Mouse (Mus musculus) layer of hippocampus, postnatal 36 days (tissue): Measurements from ENCODE around the gene Washc2. TPM values are rescaled to one million over a fixed set of nuclear protein-coding genes. Genes with fewer than 3 reads are reported as not detected.

Experiments
- DNase-seq, 2 experiments: peaks; one replicate each; pipeline ENCODE4 v3.0.0; 2022
- total RNA-seq, 2 experiments: library from RNA; stranded (reverse); gene quantifications; 2 replicates each; pipeline ENCODE4 v1.2.3; 2021

Washc2 gene
- total RNA-seq, 2 experiments from 2014 or later: 97.6 to 105 TPM

DNA sequence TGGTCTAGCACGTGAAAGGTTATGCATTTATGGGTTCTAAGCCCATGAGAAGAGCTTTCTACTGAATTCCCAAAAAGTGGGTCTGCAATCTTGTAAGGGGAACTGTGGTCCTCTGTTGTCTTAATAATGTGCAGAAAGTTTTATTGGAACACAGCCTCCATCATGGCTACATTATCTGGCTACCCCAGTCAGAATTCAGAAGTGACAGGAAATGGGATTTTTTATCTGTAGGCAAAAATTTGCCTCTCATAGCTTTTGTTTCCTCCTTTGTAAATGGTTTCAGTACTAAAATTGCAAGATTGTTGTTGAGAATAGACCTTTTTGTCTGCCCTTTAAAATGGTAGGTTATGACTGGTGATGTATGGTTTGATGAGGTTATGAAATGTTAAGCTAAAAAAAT lies 55.0 kb downstream of the Washc2 start:
- DNase-seq: no peak

DNA sequence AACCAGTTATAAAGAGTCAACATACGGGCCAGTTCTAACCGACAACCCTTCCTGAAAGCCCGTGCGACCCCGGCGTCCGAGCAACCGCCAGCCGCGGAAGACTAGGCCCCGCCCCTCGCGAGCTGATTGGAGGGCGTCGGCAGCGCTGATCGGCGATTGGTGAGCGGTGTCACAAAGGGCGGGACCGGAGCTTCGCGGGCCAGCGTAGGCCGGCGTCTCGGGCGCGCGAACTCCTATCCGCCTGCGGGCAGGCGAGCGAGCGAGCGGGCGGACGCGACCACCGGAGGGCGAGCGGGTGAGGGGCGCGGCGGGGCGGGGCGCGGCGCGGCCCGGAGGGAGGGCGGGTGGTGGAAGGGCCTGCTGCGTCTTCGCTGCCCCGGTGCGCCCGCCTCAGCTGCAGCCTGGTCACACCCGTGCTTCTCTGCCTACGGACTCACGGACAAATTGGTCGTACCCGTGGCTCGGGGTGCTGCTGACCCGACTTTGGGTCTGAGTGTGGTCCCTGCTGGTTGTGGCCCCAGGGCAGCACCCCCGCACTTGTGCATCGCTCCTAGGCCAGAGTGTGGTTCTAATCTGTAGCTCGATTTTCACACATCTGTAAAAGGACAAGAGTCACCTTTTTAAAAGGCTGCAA lies 56.3 kb downstream of the Washc2 start, which contains the start of gene Zfand4:
Zfand4 (plus strand) TSS at position 205 of the 634 bp plus-strand sequence.
- peak; percentile 89 to 91 for DNase-seq

DNA sequence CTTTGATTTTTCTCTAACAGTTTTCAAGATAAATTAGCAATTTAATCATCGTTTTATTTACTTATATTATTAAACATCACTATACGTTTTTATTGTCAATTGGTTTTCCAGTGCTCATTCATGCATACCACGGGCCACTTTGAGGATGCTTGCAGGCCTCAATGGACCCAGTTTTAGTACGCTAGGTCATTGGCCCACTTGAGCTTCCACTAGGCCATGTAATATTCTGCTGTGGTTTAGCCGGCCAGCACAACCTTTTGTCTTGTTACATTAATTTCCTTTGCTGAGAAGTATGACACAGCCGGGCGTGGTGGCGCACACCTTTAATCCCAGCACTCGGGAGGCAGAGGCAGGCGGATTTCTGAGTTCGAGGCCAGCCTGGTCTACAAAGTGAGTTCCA lies 57.0 kb downstream of the Washc2 start:
- no peak for DNase-seq

DNA sequence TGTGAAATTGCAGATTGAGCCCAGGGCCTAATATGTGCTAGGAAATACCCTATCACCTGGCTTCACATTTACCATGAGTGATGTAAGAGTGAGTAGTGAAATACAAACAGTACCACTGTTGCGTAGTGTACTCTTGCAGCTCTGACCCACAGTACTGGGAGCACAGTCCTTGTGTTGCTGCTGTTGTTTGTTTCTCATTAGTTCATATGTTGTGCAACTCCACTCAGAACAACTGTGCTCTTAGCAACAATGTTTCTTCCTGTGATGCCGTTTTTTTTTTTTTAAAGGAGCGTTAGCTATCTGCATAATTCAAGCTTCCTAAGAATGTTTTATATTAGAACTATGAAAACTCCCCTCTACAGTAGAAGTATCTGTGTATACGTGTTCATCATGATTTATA lies 57.8 kb downstream of the Washc2 start:
- no peak for DNase-seq

DNA sequence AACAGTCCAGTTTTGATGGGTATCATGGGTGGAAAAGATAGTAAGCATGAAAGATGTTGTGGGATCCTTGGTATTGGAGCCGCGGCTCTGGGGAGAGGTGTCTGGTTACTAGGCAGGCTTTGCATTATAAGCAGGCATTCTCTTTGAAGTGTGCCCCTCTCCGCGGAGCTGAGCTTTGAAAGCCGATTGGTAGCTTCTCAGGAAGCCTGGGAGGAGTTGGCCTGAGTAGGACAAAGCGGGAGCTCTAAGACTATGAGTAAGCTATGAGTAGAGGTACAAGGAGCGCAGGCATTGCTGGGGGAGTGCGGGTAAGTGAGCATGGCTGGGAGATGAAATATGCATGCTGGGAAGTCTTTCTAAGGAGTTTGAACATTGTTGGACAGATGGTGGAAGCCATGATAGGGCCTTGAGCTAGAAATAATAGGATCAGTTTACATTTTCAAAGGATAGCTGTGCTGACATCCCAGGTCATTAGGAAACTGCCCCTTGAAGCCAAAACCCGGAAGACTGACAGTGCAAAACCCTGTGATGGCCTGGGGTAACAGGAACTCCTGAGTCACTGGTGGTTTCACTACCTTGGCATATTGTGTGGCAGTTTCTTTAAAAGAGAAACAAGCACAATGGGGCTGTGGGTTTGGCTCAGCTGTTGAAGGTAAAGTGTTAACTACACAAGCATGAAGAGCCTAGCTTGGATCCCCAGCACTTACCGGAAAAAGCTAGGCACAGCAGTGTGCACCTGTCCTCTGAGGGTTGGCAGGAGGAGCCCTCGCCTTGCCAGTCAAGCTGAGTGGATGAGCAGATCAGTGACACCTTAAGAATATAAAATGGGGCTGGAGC lies 58.7 kb downstream of the Washc2 start:
- DNase-seq: no peak

DNA sequence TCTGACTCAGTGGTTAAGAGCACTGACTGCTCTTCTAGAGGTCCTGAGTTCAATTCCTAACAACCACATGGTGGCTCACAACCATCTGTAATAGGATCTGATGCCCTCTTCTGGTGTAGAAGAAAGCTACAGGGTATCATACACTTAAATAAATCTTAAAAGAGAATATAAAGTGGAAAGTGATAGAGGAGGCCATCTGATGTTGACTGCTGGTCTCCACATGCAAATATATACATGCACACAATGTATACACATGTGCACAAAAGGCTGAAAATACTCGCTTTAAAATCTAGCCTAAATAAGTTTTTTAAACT lies 59.2 kb downstream of the Washc2 start:
- no peak for DNase-seq

DNA sequence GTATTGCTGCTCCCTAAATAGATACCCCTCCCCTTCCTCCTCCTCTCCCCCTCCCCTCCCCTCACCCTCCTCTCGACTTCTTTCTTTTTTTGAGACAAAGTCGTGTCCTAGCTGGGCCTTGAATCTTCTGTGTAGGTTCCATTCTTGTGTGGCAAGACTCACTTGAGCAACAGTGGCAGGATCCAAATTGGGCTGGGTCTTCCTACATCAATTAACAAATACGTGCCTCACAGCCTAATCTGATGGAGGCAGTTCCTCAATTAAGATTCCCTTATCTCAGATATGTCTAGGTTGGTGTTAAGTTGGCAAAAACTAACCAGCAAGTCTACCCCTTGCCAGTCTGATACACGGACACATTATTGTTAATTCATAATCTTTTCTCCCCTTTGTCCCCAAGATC lies 67.9 kb downstream of the Washc2 start:
- no peak for DNase-seq

DNA sequence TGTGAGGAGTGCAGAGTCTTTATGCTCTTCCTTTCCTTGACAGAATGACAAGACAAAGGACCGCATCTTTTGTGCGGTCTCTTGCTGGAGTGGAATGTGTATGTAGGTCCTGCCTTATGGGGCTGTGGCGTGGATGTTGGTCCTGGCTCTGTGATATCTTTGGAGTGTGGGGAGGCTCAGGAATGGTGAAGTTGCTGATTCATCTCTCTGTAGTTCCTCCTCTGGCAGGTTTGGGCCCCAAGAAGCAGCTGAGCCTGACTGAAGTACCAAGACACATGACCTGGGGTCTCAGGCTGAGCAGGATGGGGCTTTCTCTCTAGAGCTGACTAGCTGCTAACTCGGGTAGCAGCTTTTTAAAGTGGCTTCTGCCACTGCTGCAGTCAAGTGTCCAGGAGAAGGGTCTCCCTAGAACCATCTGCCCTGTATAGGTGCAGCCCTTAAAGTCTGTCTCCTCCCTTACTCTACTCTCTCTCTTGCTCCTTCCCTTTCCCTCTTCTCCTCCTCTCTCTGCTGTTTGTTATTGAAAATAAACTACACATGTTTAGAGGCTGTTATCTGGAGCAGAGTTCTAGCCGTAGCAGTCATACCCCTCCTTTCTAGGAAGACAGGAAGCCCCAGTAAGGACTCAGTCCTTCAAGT lies 71.0 kb downstream of the Washc2 start:
- no peak for DNase-seq

DNA sequence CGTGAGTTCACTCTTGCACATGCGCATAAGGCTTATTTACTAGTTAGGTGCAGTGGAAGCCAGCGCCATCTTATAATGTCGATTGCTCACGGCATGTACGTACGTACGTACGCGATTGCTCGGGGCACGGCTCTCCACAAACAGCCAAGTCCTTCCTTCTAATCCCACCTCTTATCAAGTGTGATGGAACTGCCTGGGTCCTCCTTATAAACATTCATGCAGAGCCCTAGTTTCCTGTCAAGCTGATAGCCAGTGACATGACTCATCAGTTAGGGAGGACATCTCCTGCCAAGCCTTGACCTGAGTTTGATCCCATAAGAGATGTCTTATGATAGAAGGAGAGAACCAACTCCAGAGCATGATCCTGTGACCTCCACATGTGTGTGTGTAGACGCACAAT lies 73.2 kb downstream of the Washc2 start:
- no peak for DNase-seq

DNA sequence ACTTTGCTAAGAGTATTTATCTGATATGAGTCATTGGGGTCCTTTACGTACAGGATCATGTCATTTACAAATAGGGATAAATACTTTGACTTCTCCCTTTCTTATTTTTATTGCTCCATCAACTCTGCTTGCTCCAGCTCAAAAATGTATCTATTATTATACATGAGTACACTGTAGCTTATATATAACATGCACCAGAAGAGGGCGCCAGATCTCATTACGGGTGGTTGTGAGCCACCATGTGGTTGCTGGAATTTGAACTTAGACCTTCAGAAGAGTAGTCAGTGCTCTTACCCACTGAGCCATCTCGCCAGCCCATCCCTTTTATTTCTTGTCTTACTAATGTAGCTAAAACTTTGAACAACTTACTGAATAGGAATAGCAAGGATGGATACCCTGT lies 74.7 kb downstream of the Washc2 start:
- no peak for DNase-seq

DNA sequence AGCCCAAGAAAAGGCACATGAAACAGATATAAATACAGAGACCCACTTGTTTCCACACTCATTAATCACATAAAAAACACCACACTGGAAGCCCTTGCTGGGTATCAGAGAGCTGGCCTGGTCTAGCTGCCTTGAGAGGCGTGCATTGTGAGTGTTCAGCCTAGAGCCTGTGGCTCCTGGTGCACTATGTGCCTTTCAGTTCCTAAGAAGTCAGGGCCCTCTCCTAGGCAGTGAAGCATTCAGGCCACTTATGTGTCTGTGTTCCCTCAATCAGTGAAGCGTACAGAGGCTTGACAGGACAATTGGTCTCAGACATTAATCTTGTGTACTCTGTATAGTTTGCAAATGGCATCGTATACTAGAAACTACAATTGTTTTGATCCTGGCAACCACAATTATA lies 75.4 kb downstream of the Washc2 start:
- no peak for DNase-seq

DNA sequence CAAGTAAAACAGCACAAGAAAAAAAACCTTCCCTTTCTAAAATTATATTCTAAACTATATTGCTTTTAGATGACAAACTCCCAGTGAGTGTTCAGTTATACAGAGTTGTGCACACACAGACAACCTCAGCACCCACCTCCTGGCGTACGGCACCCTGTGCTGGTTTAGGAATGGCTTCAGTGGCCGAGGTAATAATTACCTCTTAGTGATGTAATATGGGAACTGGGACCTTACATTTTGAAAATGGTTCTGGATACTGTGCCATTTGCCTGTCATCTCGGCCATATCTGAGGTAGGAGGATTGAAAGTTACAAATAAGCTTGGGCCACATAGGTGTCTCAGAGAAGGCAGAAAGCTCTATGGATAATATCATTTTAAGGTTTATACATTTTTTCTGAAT lies 78.5 kb downstream of the Washc2 start:
- DNase-seq: no peak

DNA sequence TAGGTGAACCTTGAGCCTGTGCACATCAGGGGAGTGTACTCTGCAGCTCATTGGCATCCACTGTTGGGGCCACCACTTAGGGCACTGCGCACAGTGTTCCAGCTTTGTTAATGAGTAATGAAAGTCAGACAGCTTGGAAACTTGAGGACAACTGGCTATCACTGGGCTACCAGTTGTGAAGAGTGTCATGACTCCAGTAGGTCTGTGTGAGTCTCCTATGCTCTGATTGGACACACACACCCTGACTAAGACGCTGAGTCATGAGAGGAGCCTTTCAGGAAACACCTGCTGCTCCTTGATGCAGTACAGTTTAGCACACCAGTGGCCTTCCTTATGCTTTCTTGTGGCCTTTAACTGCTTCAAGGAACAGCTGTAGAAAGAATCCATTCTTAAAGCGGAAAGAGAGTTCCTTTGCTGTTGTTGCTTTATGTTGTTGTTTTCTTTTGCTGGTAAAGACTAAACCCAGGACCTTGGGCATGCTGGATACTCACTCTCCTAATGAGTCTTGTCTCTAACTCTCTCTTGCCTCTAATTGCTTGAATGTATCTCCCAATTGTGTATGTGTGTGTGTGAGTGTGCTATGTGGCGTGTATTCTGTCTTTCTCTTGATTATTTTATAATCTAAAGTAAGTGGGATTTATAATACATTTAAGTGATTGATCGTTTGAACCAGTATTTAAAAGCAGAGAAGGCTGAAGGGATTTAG lies 79.2 kb downstream of the Washc2 start:
- no peak for DNase-seq

DNA sequence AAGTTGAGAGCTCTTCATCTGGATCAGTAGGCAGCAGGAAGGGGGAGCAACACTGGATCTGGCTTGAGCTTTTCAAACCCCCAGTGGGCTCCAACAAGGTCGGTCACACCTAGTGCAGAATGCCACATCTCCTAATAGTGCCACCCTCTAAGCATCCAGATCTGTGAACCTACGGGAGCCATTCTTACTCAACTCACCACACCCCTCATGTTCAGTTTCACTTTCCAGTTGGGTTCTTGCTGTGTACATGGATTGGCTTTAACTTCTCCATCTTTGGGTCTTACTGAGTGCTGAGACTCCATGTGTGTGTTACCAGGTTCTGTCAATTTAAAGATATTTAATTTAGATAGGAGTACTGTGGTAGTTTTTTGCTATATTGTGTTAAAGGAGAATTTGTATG lies 103.6 kb downstream of the Washc2 start:
- DNase-seq: no peak

Other genes starting within 250 kb of the Washc2 start
- 10 to 100 TPM; 19.6 to 22.9 TPM for gene Plxnd1, start 213.0 kb upstream of the Washc2 start, total RNA-seq
- 10 to 100 TPM; 80.7 to 90.9 TPM for gene Tmcc1, start 14.6 kb upstream of the Washc2 start, total RNA-seq
- 1 to 10 TPM; 6.2 to 9.1 TPM for gene Zfand4, start 56.2 kb downstream of the Washc2 start, total RNA-seq
- 10 to 100 TPM; 57.4 to 58.7 TPM for gene March8, start 130.0 kb downstream of the Washc2 start, total RNA-seq